Mouse (Mus musculus): ENCODE measurements around the gene Scg5. TPM values are rescaled to one million over a fixed set of nuclear protein-coding genes. Genes with fewer than 3 reads are reported as not detected.

Scg5 gene
- total RNA-seq, 4 experiments from 2014 or later = 48.4 to 89.5 (median 64.1) TPM

- no peak for DNase-seq
These were observed 79.2 kb downstream of the Scg5 start for GRCm38 (mm10) chr2:113749721-113750120.

- no peak for DNase-seq
These were observed 79.6 kb downstream of the Scg5 start for GRCm38 (mm10) chr2:113749309-113749708.

GRCm38 (mm10) chr2:113728581-113728980 is 100.3 kb downstream of the Scg5 start:
- no peak for DNase-seq

Other genes with a start within 250 kb of the Scg5 start
- gene Grem1, start 70.5 kb downstream of the Scg5 start, total RNA-seq (2022) = 1 to 10 TPM in 2 of 4 experiments, under 1 TPM in 2; 0.64 to 3.9 (median 1.8) TPM
- gene Arhgap11a, start 19.5 kb upstream of the Scg5 start, total RNA-seq (2022) = 1 to 10 TPM; 2.1 to 2.8 (median 2.3) TPM
- gene Gjd2, start 184.5 kb upstream of the Scg5 start, total RNA-seq (2022) = 1 to 10 TPM; 4.4 to 6.1 (median 5.5) TPM
- not detected for gene Actc1, start 224.4 kb upstream of the Scg5 start, total RNA-seq (2022)